Mouse (Mus musculus) heart, embryonic 13.5 days (tissue): ENCODE data around the gene Trpm4. TPM values are rescaled to one million over a fixed set of nuclear protein-coding genes. Genes with fewer than 3 reads are reported as not detected.

ENCODE experiments used
- ATAC-seq: fragments of 200-750 bp; cut with Nextera tagmentation; 2 replicates; pipeline ENCODE4 v1.8.0; 2017; ENCODE audit warnings: moderate TSS enrichment; ENCODE audit not compliant: insufficient number of reproducible peaks, low FRiP score, low TSS enrichment; ENCODE audit errors: extremely low read depth
- H3K27ac ChIP-seq: fragments of 300-500 bp; sonication (generic); replicated peaks from 2 replicates; pipeline ENCODE4 v1.5.1; 2015; ENCODE audit warnings: moderate library complexity, mild to moderate bottlenecking, inconsistent platforms
- H3K27me3 ChIP-seq: fragments of 300-500 bp; sonication (generic); replicated peaks from 2 replicates; pipeline ENCODE4 v1.6.1; 2015; ENCODE audit warnings: mild to moderate bottlenecking, inconsistent platforms
- H3K36me3 ChIP-seq: fragments of 300-500 bp; sonication (generic); 2 replicates; pipeline ENCODE4 v1.6.1; 2015; ENCODE audit warnings: mild to moderate bottlenecking, inconsistent platforms
- H3K4me1 ChIP-seq: fragments of 300-500 bp; sonication (generic); 2 replicates; pipeline ENCODE4 v1.6.1; 2015; ENCODE audit warnings: inconsistent platforms
- H3K4me2 ChIP-seq: fragments of 300-500 bp; sonication (generic); 2 replicates; pipeline ENCODE4 v1.6.1; 2015; ENCODE audit warnings: inconsistent platforms, mild to moderate bottlenecking, moderate library complexity
- H3K4me3 ChIP-seq: fragments of 300-500 bp; sonication (generic); 2 replicates; pipeline ENCODE4 v1.5.1; 2015; ENCODE audit warnings: moderate library complexity, mild to moderate bottlenecking, inconsistent platforms
- H3K9ac ChIP-seq: fragments of 300-500 bp; sonication (generic); 2 replicates; pipeline ENCODE4 v1.6.1; 2015; ENCODE audit warnings: inconsistent platforms, mild to moderate bottlenecking, moderate library complexity
- H3K9me3 ChIP-seq: fragments of 300-500 bp; sonication (generic); 2 replicates; pipeline ENCODE4 v1.6.1; 2016; ENCODE audit warnings: inconsistent platforms
- WGBS: fragments of 180-500 bp; shearing (Covaris S2); methylation state at CpG from one replicate; pipeline ENCODE4 v1.1.7; 2015; ENCODE audit warnings: mixed read lengths; 5-methylcytosine and 5-hydroxymethylcytosine counted together
- polyA plus RNA-seq: library from polyadenylated mRNA; unstranded; fragments of >200 nt; fragmentation: Nextera tagmentation; extraction: Ambion mirVana; gene quantifications from 2 replicates; pipeline ENCODE4 v1.2.1, GENCODE M21; 2015

The Trpm4 gene
- polyA plus RNA-seq, result 12.7 and 13.5 TPM in 2 replicates

GRCm38 (mm10) chr7:45333431-45333982, at the start of gene Trpm4:
Gene Trpm4 (minus strand): TSS chr7:45333780.
- peaks cover 76% of the 10 kb centered on the region for H3K4me1 ChIP-seq
- under 1% methylated on average over 38 of the region's 38 CpGs for WGBS
- H3K9ac ChIP-seq, result peak within 1 kb of the TSS; percentile 82
- H3K9me3 ChIP-seq, result no peaks in the 10 kb centered on the region
- peak within 1 kb of the TSS; percentile 85 for H3K4me2 ChIP-seq
- H3K36me3 ChIP-seq, result peaks cover 3% of the 10 kb centered on the region; the same call in 1 of the 2 replicates
- peak within 1 kb of the TSS; percentile 64 for H3K4me3 ChIP-seq
- ATAC-seq, result 0 out of 2 replicates have a peak, but pooled peaks have one; percentile 22
- H3K27me3 ChIP-seq, result peaks cover 11% of the 10 kb centered on the region
- H3K27ac ChIP-seq, result peak within 1 kb of the TSS; percentile 97

- H3K4me3 ChIP-seq, result no peak overlapping the region
- H3K4me1 ChIP-seq, result peaks cover 5% of the 10 kb centered on the region; the same call in 1 of the 2 replicates
- H3K27ac ChIP-seq, result no peak overlapping the region
- H3K9me3 ChIP-seq, result no peaks in the 10 kb centered on the region
- H3K27me3 ChIP-seq, result no peaks in the 10 kb centered on the region
- no peak overlapping the region for H3K9ac ChIP-seq
- 86% methylated on average over 1 of the region's 1 CpGs for WGBS
- H3K4me2 ChIP-seq, result no peak overlapping the region
- ATAC-seq, result no peak
- peaks cover 90% of the 10 kb centered on the region for H3K36me3 ChIP-seq
These were observed 42.5 kb upstream of the Trpm4 start for GRCm38 (mm10) chr7:45376057-45376456.

GRCm38 (mm10) chr7:45374620-45375019, 41.0 kb upstream of the Trpm4 start:
- Histone ChIP-seq H3K4me2 (no peak overlapping the region), H3K9me3 (no peaks in the 10 kb centered on the region), H3K36me3 (peaks cover 76% of the 10 kb centered on the region), H3K4me3 (no peak overlapping the region), H3K4me1 (peaks cover 18% of the 10 kb centered on the region), H3K27ac (no peak overlapping the region), H3K9ac (no peak overlapping the region), H3K27me3 (peaks cover 4% of the 10 kb centered on the region)
- WGBS, result 89% methylated on average over 8 of the region's 8 CpGs
- ATAC-seq, result no peak

- H3K36me3 ChIP-seq, result peaks cover 53% of the 10 kb centered on the region
- peaks cover 22% of the 10 kb centered on the region for H3K27me3 ChIP-seq
- H3K4me1 ChIP-seq, result peaks cover 32% of the 10 kb centered on the region
- H3K9ac ChIP-seq, result no peak overlapping the region
- no peak overlapping the region for H3K27ac ChIP-seq
- 73% methylated on average over 5 of the region's 5 CpGs for WGBS
- no peak for ATAC-seq
- no peak overlapping the region for H3K4me2 ChIP-seq
- H3K4me3 ChIP-seq, result no peak overlapping the region
- H3K9me3 ChIP-seq, result no peaks in the 10 kb centered on the region
These were observed 38.8 kb upstream of the Trpm4 start for GRCm38 (mm10) chr7:45372371-45372770.

GRCm38 (mm10) chr7:45370475-45371311, 37.1 kb upstream of the Trpm4 start, which contains the start of gene Lin7b:
Gene Lin7b (minus strand): TSS chr7:45370583.
- peak within 1 kb of the TSS; percentile 79 for H3K9ac ChIP-seq
- peak within 1 kb of the TSS; percentile 24; the same call in 1 of the 2 replicates for H3K27ac ChIP-seq
- peaks cover 43% of the 10 kb centered on the region for H3K4me1 ChIP-seq
- H3K4me3 ChIP-seq, result peak within 1 kb of the TSS; percentile 62
- ATAC-seq, result peak; percentile 62
- peaks cover 37% of the 10 kb centered on the region for H3K36me3 ChIP-seq
- H3K4me2 ChIP-seq, result peak within 1 kb of the TSS; percentile 97
- peaks cover 31% of the 10 kb centered on the region for H3K27me3 ChIP-seq
- no peaks in the 10 kb centered on the region for H3K9me3 ChIP-seq
- 9% methylated on average over 28 of the region's 28 CpGs for WGBS

GRCm38 (mm10) chr7:45369836-45370474, 36.4 kb upstream of the Trpm4 start:
- peak overlapping the region; percentile 79 for H3K9ac ChIP-seq
- H3K4me3 ChIP-seq, result peak overlapping the region; percentile 62
- peak overlapping the region; percentile 97 for H3K4me2 ChIP-seq
- no peaks in the 10 kb centered on the region for H3K9me3 ChIP-seq
- H3K27ac ChIP-seq, result no peak overlapping the region
- ATAC-seq, result no peak; the same call in 1 of the 2 replicates
- peaks cover 43% of the 10 kb centered on the region for H3K4me1 ChIP-seq
- peaks cover 38% of the 10 kb centered on the region for H3K27me3 ChIP-seq
- WGBS, result 7% methylated on average over 52 of the region's 52 CpGs
- H3K36me3 ChIP-seq, result peaks cover 31% of the 10 kb centered on the region

- H3K4me2 ChIP-seq, result peak overlapping the region; percentile 97
- H3K27me3 ChIP-seq, result peaks cover 46% of the 10 kb centered on the region
- H3K4me1 ChIP-seq, result peaks cover 43% of the 10 kb centered on the region
- H3K4me3 ChIP-seq, result peak overlapping the region; percentile 62; the same call in 1 of the 2 replicates
- no peak overlapping the region for H3K27ac ChIP-seq
- ATAC-seq, result no peak
- no peak overlapping the region for H3K9ac ChIP-seq
- 67% methylated on average over 16 of the region's 16 CpGs for WGBS
- H3K9me3 ChIP-seq, result no peaks in the 10 kb centered on the region
- H3K36me3 ChIP-seq, result peaks cover 23% of the 10 kb centered on the region
These were observed 35.6 kb upstream of the Trpm4 start for GRCm38 (mm10) chr7:45369022-45369745.

GRCm38 (mm10) chr7:45368178-45368577, 34.6 kb upstream of the Trpm4 start:
- no peaks in the 10 kb centered on the region for H3K9me3 ChIP-seq
- peaks cover 13% of the 10 kb centered on the region for H3K36me3 ChIP-seq
- no peak for ATAC-seq
- H3K27ac ChIP-seq, result no peak overlapping the region
- H3K4me1 ChIP-seq, result peaks cover 43% of the 10 kb centered on the region
- H3K9ac ChIP-seq, result peak overlapping the region; percentile 79; the same call in 1 of the 2 replicates
- H3K27me3 ChIP-seq, result peaks cover 56% of the 10 kb centered on the region
- peak overlapping the region; percentile 94 for H3K4me2 ChIP-seq
- H3K4me3 ChIP-seq, result 0 out of 2 replicates have a peak overlapping the region, but pooled peaks have one; percentile 60
- 79% methylated on average over 15 of the region's 15 CpGs for WGBS

- peaks cover 47% of the 10 kb centered on the region for H3K4me1 ChIP-seq
- no peaks in the 10 kb centered on the region for H3K9me3 ChIP-seq
- H3K4me3 ChIP-seq, result peak overlapping the region; percentile 60
- ATAC-seq, result peak; percentile 82
- under 1% methylated on average over 70 of the region's 70 CpGs for WGBS
- peak overlapping the region; percentile 16; the same call in 1 of the 2 replicates for H3K27ac ChIP-seq
- peak overlapping the region; percentile 79 for H3K9ac ChIP-seq
- peaks cover 3% of the 10 kb centered on the region for H3K36me3 ChIP-seq
- peak overlapping the region; percentile 94 for H3K4me2 ChIP-seq
- peaks cover 65% of the 10 kb centered on the region for H3K27me3 ChIP-seq
These were observed 33.7 kb upstream of the Trpm4 start for GRCm38 (mm10) chr7:45367020-45367880.

GRCm38 (mm10) chr7:45366652-45367019, 33.1 kb upstream of the Trpm4 start, which contains the start of gene Ppfia3:
Gene Ppfia3 (minus strand): TSS chr7:45367019.
- H3K9me3 ChIP-seq, result no peaks in the 10 kb centered on the region
- peak within 1 kb of the TSS; percentile 16; the same call in 1 of the 2 replicates for H3K27ac ChIP-seq
- peak within 1 kb of the TSS; percentile 60 for H3K4me3 ChIP-seq
- 2% methylated on average over 24 of the region's 26 CpGs for WGBS
- no peaks in the 10 kb centered on the region for H3K36me3 ChIP-seq
- H3K4me2 ChIP-seq, result peak within 1 kb of the TSS; percentile 94
- peaks cover 71% of the 10 kb centered on the region for H3K27me3 ChIP-seq
- ATAC-seq, result no peak
- peaks cover 52% of the 10 kb centered on the region for H3K4me1 ChIP-seq
- peak within 1 kb of the TSS; percentile 79 for H3K9ac ChIP-seq
